Mouse (Mus musculus): ENCODE measurements around the gene Traf4.

The Traf4 gene

DNA sequence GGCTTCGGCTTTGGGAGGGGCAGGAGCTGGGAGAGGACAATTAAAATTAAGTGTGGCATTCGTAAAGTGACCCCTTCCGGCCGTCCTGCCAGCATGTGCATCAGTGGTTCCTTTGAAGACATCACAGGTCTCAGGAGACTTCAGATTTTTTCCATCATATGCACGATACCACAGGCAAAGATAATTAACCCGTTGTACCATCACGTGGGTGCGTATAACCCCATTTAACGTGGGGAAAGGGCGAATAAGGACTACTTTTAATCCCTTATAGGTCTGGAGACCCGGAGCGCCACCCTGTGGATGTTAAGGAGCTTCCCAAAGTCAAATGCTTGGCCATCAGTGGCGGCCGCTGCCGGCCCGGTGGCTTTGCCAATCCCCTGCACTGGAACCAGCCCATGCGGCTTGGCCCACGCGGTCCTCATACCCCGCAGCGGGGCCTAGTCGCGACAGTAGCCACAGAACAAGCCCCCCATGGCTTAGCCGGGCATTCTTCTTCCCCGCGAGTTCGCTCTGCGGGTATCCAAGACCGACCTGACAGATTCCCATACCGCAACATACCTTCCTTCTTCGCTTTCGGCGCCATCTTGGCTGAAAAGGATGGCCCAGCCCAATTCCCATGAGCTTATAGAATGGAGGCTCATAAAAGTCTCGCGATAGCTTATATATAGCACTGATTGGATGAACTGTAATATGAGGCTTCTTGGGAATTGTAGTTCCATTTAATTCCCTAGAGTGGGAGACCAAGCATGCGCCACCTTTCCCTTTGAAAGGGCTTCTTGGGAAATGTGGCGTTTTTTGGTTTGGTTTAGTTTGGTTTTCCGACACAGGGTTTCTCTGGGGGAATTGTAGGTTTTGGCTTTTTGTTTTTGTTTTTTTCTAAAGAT, 17.8 kb upstream of the Traf4 start, which contains the start of gene Rpl23a:
Rpl23a (minus strand) TSS at position 624 of the 884 bp plus-strand sequence.
- intact Hi-C loops (cut with DNase I): no loop called here

DNA sequence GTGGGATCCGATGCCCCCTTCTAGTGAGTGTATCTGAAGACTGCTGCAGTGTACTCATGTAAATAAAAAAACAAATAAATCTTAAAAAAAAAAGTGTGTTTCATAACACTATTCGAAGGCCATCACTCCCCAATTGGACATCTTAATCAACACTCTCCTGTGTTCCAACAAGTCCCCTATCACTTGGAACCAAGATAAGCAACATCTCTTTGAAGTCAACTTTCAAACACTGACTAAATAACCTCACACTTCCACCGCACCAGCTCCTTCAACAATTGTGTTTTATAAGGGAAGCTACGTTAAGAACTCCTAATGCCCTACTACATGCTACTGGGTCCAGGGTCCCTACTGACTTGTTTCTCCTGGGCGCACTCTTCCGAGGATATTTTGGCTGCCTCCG, 17.1 kb upstream of the Traf4 start:
- intact Hi-C loops (cut with DNase I): no loop called here

DNA sequence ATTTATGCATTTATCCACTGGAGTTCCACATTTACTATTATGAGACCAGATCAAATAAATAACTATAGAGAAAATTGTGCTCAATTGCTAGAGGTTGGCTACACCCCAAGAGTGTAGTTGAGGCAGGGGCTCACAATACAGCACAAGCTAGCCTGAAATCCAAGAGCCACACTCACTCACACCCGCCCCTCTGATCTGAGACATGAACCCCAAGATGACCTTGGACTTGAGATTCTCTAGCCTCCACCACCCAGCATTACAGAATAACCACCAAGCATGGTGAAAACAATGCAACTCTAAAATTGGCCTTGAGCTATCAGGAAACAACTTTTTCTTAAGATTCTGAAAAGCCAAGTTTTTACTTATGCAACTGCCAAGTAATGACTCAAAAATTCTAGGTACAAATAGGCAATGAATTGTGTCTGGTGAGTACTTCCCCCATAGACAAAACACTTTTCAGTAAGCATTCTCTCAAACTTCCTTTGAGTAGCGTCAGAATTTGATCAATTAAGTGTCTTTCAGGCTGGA, 16.5 kb upstream of the Traf4 start:
- intact Hi-C loops (cut with DNase I): no loop called here

DNA sequence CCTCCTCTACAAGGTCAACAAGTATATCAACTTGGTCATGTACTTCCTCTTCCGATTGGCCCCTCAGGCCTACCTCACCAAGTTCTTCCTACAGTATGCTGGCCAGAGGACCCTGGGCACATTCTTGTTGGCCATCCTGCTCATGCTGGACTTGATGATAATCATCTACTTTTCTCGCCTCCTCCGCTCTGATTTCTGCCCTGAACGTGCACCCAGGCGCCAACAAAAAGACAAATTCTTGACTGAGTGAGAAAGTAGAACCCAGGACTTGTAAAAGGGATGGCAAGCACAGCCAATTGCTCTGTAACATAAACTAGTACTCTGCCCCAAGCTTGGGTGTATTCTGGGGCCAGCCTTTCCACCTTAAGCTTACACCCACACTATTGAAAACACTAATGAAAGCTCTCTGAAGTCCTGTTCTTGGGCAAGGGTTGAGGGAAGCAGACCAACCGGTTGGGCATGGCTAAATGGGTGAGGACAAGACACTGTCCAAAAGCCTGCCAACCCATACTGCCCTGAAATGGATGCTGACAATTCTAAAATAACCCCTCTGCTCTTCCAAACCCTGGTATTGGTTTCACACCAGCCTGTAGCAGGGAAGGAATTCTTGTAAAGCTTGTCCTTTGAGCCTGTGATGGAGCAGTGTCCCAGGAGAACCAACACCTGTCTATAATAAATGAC, 14.8 kb upstream of the Traf4 start:
- intact Hi-C loops (cut with DNase I): no loop called here

DNA sequence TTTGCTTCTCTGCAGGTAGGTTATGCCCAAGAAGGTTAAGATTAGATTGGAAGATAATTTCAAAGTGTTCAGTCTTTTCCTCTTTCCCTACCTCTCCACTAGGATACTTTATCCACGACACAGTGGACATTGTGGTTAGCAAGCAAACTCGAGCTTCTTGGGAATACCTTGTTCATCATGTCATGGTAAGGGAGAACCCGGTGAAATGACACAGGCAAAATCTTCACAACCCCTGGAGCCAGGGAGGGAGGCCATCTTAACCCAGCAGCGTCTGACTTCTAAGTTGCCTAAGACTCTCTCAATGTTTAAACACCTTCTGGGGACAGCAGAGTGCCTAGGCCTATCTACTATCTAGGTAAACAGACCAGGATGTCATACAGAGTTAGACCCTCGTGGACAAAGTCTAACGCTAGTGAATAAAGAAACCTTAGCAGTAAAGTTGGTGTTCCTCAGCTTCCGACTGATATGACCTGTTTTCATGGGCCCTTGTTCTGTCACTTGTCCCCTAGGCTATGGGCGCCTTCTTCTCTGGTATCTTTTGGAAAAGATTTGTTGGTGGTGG, 14.1 kb upstream of the Traf4 start:
- intact Hi-C loops (cut with DNase I): loop anchor here (5.0 kb wide), 1 partner anchor 122 kb away; no protein-coding TSS in a partner anchor

DNA sequence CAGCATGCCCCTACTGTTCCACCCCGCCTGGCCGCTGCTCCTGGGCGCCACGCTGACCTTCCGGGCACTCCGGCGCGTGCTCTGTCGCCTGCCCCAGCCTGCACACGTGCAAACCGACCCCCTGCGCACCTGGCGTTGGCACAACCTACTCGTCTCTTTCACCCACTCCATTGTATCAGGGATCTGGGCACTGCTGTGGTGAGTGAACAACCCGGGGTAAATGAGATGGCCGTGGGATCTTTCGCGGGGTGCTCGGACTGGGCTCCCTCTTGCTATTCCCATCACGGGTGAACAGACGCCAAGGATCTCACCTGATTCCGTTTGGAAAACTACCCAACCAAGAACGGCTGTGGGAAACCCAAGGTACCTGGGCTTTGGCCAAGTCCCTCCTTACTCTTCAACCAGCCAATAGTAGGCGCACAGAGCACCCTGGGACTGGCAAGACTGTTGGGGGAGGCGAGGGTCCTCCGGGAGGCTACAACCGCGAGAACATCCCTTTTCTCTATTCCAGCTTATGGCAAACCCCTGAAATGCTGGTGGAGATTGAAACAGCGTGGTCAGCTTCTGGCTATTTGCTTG, 13.6 kb upstream of the Traf4 start:
- intact Hi-C loops (cut with DNase I): loop anchor here (5.0 kb wide), 1 partner anchor 122 kb away; no protein-coding TSS in a partner anchor

DNA sequence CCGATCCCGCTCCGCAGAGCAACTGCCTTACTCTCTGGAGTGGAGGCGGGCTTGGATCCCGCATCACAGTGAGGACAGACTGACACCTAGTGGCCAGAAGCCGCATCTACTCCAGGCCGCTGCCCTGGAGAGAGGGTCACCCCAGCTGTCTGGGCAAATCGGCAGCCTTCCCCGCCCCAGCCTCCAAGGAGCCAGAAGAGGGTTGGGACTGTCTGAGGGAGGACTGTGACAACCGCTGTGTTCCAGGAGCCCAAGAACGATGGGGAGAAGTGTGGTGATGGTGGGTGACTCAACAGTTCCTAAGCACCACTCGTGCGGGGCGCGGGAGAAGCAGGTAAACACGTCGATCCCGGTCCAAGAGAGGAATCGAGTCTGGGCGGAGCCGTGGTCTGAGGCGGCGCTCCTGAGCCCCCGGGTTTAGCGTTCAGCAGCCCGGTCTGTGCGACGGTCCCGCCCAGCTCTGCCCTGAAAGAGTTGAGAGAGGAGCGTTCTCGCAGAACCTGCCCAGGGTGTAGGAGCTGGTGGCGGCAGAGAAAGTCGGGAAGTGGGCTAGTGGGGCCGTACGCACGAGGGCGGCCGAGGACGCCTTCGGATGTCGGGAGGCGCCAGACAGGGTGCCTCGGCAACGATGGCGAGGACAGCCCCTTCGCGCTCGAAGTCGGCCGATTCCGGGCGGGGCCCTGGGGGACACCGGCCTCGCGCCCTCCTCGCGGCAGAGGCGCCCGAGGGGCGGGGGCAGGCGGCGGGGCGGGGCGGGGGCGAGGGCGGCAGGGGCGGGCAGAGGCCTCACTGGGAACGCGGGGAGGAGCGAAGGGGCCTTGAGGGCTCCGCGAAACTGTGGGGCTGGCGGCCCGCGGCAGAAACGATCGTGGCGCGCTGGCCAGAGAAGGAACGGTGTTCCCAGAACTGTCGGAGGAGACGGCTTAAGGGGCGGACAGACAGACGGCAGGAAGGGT, 12.8 kb upstream of the Traf4 start:
- intact Hi-C loops (cut with DNase I): loop anchor here (2.0 to 5.0 kb wide), 2 partner anchors 19 to 121 kb away; no protein-coding TSS in a partner anchor

DNA sequence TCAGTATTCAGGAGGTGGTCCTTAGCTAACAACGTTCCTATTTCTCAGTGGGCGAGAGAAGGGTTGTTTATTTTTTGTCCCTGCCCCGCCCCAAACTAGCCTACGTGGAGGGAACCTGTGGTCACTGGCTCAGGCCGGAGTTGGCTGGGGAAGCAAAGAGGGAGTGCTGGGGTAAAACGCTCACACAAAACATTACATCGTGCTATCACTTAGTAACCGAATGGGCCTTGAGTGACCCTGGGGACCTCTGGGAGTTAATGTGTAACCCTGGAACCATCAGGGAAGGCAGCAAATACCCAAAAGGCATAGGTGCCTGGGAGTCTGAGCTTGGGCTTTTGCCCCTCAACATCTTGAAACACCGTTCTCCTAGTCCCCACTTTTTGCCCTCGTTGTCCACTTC, 12.0 kb upstream of the Traf4 start:
- intact Hi-C loops (cut with DNase I): loop anchor here (2.0 to 5.0 kb wide), 2 partner anchors 19 to 120 kb away; no protein-coding TSS in a partner anchor

DNA sequence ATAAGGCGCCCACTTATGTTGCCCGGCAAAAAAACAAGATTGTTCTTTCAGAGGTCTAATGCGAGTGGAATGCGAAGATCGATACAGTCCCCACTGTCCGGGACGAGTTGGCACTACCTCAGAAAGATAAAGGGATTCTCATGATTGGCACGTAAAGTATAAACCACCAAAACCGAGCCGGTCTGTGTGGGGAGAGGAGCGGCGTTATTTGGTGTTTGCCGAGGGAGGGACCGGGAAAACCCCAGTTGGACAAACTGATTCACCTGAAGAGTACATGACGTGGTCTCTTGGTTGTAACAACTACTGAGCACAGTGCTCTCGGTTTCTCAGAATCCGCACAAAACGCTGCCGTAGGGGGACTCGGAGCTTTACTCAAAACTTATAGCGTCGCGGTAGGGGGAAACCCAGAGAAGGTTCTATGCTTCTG, 11.5 kb upstream of the Traf4 start:
- intact Hi-C loops (cut with DNase I): loop anchor here (2.0 to 5.0 kb wide), 2 partner anchors 18 to 120 kb away; no protein-coding TSS in a partner anchor

DNA sequence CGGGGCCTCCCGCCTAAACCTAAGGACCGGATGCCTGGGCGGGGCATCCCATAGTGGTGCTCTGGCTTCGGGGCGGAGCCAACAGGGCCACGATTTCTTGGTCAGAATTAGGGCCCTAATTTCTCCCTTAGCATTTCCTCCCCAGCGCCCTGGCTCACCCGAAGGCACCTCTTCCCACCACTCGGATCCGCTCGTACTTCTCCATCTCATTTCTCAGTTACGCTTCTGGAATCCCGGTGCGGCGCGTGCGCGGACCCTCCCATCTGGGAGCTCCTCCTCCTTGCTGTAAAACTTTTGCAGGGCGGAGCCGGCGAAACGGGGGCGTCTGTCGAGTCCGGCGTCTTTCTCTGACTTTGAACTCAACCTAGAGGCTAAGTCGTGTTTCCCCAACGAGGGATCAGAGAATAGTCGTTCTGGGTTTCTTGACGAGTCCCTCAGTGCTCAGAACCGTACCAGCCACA, 11.0 kb upstream of the Traf4 start, which contains the start of the genes Nek8 and Tlcd1:
Nek8 (minus strand) TSS at position 274 of the 461 bp plus-strand sequence.
Tlcd1 (plus strand) TSS at position 310 of the 461 bp plus-strand sequence.
- intact Hi-C loops (cut with DNase I): loop anchor here (2.0 to 5.0 kb wide), 2 partner anchors 18 to 119 kb away; no protein-coding TSS in a partner anchor

DNA sequence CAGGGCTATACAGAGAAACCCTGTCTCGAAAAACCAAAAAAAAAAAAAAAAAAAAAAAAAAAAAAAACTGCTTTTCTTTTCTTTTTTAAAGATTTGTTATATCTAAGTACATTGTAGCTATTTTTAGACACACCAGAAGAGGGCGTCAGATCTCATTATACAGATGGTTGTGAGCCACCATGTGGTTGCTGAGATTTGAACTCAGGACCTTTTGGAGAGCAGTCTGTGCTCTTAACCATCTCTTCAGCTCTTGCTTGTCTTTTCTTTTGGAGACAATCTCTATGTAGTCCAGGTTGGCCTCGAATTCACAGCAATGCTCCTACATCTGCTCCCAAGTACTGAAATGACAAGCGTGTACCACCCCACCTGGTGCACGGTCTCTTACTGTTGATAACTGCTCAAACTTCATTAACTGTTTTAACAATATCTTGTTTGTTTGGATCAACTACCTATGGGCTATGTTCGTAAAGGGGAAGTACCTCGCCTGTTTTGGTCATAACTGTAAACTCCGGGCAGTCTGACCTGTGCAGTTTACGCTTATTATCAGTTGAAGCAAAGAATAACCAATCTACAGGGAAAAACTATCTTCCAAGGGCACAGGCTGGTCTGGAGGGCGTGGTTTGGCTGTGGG, 10.5 kb upstream of the Traf4 start:
- intact Hi-C loops (cut with DNase I): loop anchor here (2.0 to 5.0 kb wide), 2 partner anchors 17 to 119 kb away; no protein-coding TSS in a partner anchor

DNA sequence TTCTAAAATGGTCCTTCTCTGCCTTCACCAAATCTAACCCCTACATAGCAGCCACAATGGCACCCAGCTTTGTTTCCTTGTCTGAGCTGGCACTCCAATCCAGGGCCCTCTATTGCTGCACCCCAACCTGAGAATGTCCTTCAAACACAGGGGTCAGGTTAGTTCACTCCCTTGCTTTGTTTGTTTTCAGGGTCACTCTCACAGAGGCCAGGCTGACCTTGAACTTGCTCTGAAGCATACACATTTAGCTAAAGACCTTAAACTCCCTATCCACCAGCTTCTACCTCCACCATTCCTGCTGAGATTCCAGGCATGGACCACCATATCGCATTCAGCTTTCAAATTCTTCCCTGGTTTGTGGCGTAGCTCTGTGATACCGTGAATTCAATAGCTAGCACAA, 9.1 kb upstream of the Traf4 start:
- intact Hi-C loops (cut with DNase I): no loop called here

DNA sequence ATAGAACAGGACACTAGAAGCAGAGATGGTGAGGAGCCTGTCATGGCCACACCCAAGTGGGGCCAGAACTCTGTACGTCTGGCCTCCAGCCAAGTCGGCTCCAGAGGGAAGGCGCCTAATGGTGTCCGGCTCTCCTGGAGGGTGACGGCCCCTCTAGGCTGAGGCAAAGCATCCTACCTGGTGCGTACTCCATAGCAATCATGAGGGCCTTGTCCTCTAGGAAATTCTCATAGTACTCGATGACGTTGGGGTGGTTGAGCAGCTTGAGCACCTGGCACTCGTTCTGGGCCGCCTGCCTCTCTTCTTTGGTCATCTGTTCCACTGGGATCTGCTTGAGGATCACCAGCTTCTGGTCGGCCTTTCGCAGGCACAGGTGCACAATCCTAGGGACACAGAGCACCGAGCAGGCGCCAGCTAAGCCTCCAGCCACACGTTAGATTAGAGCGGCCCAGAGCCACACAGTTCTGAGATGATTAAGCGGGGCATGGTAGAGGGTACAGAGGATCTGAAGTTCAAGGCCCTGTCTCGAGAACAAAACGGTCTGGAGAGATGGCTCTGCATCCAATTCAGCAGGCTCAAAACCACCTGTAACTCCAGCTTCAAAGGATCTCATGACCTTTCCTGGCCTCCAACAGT, 7.5 kb upstream of the Traf4 start:
- intact Hi-C loops (cut with DNase I): no loop called here

DNA sequence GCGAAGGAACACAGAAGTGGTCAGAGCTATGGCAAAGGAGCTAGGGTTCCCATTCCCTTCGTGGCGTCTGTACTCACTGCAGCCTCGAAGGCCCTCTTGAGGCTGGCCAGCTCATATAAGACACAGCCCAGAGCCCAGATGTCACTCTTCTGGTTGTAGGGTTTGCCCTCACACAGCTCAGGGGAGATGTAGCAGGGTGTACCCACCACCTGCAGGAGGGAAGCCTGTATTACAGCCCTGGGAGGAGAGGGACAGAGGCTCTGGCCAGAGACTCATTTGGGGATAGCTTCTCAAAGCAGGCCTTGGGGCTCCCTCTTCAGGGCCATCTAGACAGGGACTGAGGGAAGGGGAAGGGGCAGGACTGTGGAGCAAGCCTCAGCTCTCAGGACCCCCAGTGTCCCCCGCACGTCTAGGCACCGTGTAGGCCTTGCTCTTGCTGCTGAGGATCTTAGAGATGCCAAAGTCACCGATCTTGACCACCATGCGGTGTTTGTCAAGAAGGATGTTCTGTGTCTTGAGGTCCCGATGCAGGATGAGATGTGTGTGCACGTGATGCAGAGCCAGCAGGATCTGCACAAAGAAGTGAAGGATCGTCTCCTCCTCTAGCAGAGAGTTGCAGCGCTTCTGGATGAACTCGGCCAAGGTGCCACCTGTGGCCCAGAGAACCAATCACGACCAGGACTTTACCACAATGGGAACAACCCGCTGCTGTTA, 6.8 kb upstream of the Traf4 start:
- intact Hi-C loops (cut with DNase I): no loop called here

DNA sequence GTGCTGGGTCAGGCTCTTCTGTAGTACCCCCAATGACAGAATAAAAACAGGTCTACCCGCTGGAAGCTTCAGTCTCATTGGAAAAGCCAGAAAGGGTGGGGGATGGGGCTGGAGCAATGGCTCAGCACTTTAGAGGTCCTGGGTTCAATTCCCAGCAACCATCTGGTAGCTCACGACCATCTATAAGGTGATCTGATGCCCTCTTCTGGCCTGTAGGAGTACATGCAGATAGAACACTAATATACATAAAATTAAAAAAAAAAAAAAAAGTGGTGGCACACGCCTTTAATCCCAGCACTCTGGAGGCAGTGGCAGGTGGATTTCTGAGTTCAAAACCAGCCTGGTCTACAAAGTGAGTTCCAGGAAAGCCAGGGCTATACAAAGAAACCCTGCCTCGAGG, 5.9 kb upstream of the Traf4 start:
- intact Hi-C loops (cut with DNase I): no loop called here

DNA sequence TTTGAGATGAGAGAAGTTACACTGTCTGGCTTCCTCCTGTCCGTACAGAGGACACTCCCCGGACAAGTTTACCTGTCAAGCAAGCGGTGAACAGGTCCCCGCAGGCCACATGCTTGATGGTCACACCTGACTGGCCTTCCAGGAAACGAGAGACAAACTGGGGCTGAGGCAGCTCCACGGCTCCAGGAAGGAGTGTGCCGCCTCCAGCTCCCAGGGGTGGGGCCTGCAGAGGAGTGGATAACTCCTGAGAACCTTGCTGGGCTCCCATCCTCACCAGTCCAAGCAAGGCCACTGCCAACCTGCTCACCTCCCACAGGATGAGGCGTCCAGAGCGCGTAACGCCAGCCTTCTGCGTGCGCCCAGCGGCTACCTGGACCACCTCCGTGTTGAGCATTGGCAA, 4.9 kb upstream of the Traf4 start:
- intact Hi-C loops (cut with DNase I): no loop called here

DNA sequence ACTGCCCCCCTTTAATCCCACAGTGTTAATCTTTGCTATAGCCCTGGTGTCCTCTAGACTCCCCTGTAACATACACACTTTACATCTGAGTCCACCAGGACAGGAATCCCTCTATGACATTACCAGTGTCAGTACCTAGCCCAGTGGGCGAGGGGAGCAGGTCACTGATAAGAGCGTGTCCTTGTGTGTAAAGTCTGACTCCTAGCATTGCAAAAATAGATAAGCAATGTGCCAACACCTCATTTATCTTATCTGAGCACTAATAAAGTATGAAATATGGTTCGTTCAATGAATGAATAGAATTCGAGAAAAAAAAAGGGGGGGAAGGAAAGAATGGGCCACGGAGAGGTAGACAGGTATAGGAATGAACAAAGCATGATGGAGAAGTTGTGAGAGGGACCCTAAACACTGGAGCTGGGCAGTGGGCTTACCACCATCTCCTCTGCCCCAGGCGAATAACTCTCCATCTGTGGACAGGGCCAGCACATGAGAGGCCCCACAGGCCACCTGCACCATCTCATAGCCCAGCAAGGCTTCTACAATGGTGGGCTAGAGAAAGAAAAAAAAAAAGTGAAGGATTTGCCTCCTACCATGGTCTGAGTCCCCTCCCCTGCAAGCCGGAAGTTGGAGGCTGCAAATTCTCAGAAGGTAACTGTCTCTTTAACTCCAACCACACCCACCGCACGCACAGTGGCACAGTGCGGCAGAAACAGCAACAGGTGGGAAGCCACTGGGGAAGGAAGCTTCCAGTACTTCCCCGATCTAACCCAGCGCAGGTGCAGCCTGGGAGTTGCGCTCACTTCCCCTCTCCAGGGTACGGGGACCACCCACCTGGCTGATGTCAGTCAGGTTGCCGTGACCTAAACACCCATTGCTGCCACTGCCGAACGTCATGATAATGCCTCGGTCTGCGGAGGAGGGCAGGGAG, 3.4 kb upstream of the Traf4 start:
- intact Hi-C loops (cut with DNase I): no loop called here
